Mouse (Mus musculus) common myeloid progenitor, adult 5-6 weeks (primary cell): ENCODE data around the gene Gm11007. TPM values are rescaled to one million over a fixed set of nuclear protein-coding genes. Genes with fewer than 3 reads are reported as not detected.
"Not testable (repeated sequence)": the region's sequence is repeated elsewhere in the genome, so short reads cannot be mapped to it uniquely, and the experiment has no call there.

Experiments used
- ATAC-seq: replicated peaks from 2 replicates; pipeline ENCODE4 v1.8.0; 2016; ENCODE audit warnings: low read depth, mild to moderate bottlenecking, moderate TSS enrichment, inconsistent platforms; ENCODE audit not compliant: poor library complexity, severe bottlenecking
- total RNA-seq: library from RNA; stranded (forward); fragments of 200-1000, 187-1606 nt; gene quantifications from 2 replicates; pipeline ENCODE4 v1.2.3, GENCODE M21; 2017

The Gm11007 gene
- total RNA-seq: 0.05 TPM in 1 of 2 replicates, not detected in the other

DNA sequence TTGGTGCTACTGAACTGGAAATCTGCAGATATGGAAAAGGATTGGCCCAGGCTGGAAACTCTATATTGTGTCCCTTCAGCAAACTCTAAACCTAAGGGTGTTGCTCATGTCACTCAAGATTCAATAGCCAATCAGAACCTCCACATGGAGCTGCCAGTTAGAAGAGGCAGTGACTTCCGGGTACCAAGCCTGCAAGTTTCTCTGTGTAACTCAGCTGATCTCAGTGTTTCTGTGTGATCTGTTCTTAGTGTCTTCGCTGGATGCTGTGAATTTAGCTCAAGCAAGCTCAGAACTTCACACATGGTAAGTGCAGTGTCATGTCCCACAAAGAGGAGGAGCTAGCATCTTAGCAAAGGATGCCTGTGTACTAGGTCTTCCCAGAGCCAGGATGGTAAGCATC is at the start of gene Gm11007:
Gene Gm11007 (plus strand): TSS at position 301 of the 400 bp plus-strand sequence.
- ATAC-seq: not testable (repeated sequence)

Other genes with a start within 250 kb of the Gm11007 start
- gene Gm4724, start 208.2 kb upstream of the Gm11007 start, total RNA-seq: 8.4 and 9.9 TPM in 2 replicates
- 14.6 and 21.5 TPM in 2 replicates for gene Zfp965, start 174.0 kb upstream of the Gm11007 start, total RNA-seq
- 26.4 TPM in 1 of 2 replicates, not detected in the other for gene Zfp969, start 59.7 kb downstream of the Gm11007 start, total RNA-seq
- gene Gm2007, start 97.6 kb downstream of the Gm11007 start, total RNA-seq: 0.05 TPM in 1 of 2 replicates, not detected in the other
- 7.3 and 10.8 TPM in 2 replicates for gene Gm14288, start 157.1 kb downstream of the Gm11007 start, total RNA-seq
- gene Gm6710, start 225.2 kb downstream of the Gm11007 start, total RNA-seq: 5.4 and 9.3 TPM in 2 replicates